Mouse (Mus musculus) left cerebral cortex, adult 2 months (tissue): ENCODE results near the gene Osbpl3. TPM values are rescaled to one million over a fixed set of nuclear protein-coding genes. Genes with fewer than 3 reads are reported as not detected.
"Not testable (repeated sequence)": the region's sequence is repeated elsewhere in the genome, so short reads cannot be mapped to it uniquely, and the experiment has no call there.

Source experiments
- DNase-seq, 2 experiments: peaks; one replicate each; pipeline ENCODE4 v3.0.0; 2021 to 2022; ENCODE audit warnings: low spot score in 2 of 2, mixed read lengths in 1 of 2; ENCODE audit errors: extremely low spot score in 1 of 2
- H3K27ac ChIP-seq: fragments of 200-600 bp; 2 replicates; pipeline ENCODE4 v1.8.1; 2022
- H3K4me3 ChIP-seq: fragments of 200-600 bp; 2 replicates; pipeline ENCODE4 v1.8.1; 2022
- CTCF ChIP-seq: fragments of 200-600 bp; IDR thresholded peaks from 2 replicates; pipeline ENCODE4 v1.8.1; 2022; ENCODE audit warnings: antibody characterized with exemption, mild to moderate bottlenecking, moderate library complexity
- intact Hi-C: fragments of 180-260 bp; cut with DNase I; formaldehyde crosslinking; loops from one replicate; pipeline ENCODE4 v1.15.1; 2025
- total RNA-seq, 2 experiments: library from RNA; stranded (reverse); gene quantifications; 2 replicates each; pipeline ENCODE4 v1.2.3; 2021

Gene Osbpl3
- total RNA-seq, 2 experiments from 2014 or later: 45.5 to 56.0 TPM

DNA sequence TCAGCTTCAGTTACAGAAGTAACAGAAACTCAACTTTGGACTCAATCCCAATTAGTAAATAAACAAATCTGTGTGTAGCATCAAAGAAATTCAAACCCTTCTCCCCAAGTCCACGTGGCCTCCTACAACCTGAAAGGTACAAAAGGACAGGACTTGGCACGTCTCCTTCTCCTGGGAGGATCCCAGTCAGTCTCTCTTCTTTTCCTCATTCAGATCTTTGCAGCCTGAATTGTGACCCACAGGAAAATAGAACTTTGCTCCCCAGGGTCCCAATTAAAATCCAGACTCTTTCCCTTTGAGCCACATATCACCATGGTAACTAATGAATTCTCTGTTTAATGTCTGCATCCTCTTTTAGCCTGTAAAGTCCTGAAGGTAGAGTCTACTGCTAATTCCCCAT lies 10.4 kb downstream of the Osbpl3 start:
- H3K27ac ChIP-seq: no peak overlapping the region
- intact Hi-C loops: no loop called here
- no peak for DNase-seq
- H3K4me3 ChIP-seq: no peak overlapping the region
- TF ChIP-seq CTCF: no peak

DNA sequence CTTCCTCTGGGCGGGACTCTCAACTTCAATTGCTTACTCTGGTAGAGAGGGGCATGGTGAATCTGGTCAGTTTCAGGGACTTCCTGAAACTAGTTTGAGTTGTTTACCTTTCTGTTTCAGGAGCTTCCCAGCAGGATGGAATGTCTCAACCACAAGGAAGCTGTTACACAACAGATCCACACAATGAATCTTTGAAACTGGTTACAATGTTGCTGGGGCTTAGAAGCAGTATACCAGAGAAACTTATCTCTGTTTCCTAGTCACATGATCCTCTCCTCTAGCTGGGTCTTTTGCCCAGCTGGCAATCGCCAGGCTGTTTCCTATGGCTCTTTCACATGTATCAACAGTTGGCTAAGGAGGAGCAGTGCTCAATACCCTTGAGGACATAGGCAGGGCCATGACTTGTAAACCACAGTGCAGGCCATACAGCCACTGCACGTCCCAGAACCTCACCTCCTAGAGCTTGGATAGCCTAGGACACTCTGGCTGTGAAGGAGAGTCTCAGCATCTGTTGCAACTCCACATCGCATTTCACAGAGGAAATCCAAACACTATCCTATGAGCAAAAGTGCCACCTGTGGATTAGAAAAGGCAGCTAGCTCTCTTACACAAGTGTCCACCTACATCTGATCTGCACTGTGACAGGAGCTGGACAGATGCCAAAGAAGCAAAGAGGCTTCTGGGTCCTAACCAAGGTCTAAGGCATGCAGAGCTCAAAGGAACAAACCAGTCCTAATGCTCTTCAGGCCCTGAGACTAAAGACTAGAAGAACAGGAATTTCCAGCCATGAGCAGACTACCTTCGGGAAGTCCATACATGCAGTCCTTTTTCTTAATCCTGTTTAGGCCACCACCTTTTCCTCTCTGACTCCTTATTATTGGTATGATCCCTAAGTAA lies 14.8 kb downstream of the Osbpl3 start:
- no peak for TF ChIP-seq CTCF
- Histone ChIP-seq H3K27ac (peak overlapping the region; percentile 13; the same call in 1 of the 2 replicates), H3K4me3 (no peak overlapping the region)
- DNase-seq: no peak
- intact Hi-C loops: loop anchor here (2.0 to 5.0 kb wide), 2 partner anchors 28 to 39 kb away; no protein-coding TSS in a partner anchor

DNA sequence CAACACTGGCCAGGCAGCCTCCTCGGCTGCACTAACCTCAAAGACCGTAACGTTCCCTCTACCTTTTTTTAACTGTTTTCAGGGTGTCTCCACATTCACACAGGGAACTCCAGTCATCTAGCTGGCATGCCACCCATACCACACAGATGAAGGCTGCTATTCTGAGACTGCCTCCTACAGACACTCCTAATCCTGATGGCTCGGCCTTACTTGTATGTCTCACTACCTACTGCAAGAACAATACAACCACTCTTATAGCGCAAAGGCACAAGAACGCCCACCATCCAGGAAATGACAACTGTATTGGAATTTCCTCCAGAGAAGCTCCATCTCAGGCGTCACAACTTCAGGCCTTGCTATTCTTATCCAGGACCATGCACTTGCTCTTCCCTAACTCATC lies 15.8 kb downstream of the Osbpl3 start:
- intact Hi-C loops: loop anchor here (2.0 to 5.0 kb wide), 2 partner anchors 27 to 38 kb away; no protein-coding TSS in a partner anchor
- Histone ChIP-seq H3K4me3 (no peak overlapping the region), H3K27ac (no peak overlapping the region)
- no peak for TF ChIP-seq CTCF
- peak; percentile 29 to 61 for DNase-seq

DNA sequence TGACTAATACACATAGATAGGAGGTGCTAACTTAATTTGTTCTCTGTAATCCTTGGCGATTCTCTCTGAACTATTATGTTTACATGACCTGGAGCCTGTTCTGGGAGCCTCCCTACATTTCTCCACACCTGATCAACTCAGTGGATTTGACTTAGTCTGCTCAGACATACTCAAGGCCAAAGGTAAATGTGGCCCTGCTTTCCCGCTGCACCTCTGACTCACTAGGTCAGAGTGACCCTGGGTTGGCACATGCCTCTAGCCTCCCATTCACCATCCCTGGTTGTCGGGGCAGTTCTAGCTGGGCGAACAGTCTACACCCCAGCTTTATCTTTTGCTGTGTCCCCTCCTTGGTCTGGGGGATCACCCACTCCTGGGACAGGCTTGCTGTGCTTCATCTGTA lies 17.1 kb downstream of the Osbpl3 start:
- DNase-seq, H3K4me3 ChIP-seq, H3K27ac ChIP-seq, intact Hi-C loops: not testable (repeated sequence)

DNA sequence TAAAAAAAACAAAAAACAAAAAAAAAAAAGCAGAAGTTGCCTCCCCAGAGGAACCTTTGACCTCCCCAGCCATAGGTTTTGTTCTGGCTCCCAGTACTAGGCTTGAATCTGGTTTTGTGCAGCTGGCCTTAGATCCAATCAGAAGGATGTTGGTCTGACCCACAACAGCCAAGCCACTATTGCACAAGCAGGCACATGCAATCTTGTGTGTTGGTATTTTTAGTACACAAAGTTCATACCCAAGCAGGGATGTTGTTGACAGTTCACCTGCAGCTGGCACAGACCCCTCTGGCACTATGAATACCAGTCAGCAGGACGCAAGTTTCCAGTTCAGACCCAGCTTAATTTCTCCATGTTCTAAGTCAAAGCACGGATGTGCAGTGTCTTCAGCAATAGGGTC lies 18.2 kb downstream of the Osbpl3 start:
- no peak for DNase-seq
- H3K4me3 ChIP-seq: no peak overlapping the region
- no peak overlapping the region for H3K27ac ChIP-seq
- intact Hi-C loops: no loop called here
- TF ChIP-seq CTCF: no peak

DNA sequence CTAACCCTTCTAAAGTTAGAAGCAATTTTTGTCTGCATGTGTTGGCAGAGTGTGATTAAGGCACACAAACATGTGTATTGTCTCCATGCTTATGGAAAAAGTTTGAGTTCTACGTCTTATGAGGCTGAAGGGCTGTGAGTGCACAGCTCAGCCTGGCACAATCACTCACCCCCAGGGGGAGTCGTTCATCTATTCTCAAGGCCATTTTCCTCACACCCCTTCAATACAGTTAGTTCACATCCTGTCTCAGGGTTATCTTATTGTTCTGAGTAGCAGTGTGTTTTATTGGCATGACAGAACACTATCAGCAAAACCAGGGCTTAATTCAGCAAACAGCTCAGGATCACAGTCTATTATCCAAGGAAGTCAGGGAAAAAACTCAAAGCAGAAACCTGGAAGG lies 19.3 kb downstream of the Osbpl3 start:
- DNase-seq: no peak
- Histone ChIP-seq H3K27ac (no peak overlapping the region), H3K4me3 (no peak overlapping the region)
- peak; percentile 7; the same call in 1 of the 2 replicates for TF ChIP-seq CTCF
- intact Hi-C loops: no loop called here

DNA sequence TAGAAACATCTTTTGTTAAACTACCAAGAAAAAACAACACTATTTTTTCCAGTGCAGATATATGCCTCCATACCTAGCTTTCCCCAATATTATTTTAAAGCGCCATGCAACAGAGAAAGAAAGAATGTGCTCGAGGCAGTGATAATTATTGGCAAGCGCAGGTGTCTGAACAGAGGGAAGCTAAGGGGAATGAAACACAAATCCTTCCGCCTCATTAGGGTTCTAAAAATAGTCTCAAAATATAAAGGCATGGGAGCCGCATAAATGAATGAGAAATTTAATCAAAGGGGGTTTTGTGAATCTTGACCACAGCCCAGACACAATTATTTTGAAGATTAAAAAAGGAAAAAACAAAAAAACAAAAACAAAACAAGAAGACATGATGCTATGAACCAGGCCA lies 23.5 kb downstream of the Osbpl3 start:
- no peak for DNase-seq
- H3K4me3 ChIP-seq: no peak overlapping the region
- TF ChIP-seq CTCF: no peak
- no peak overlapping the region for H3K27ac ChIP-seq
- intact Hi-C loops: no loop called here

DNA sequence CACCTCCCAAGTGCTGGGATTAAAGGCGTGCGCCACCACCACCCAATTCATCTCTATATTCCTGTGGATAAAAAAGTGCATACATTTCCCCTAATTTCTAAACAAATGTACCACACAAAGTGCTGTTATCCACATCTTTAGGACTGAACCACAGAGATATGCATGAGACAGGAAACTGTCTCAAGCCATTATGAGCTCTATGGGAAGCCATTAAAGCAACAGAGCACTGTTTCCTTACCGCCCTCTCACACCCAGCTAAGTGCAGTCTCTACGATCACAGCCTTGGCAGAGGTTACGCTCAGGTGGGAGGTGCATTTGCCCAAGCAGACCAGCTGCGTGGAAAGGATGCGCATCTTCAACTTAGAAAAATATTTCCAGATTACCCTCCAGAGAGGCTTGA lies 26.7 kb downstream of the Osbpl3 start:
- DNase-seq: no peak
- no peak for TF ChIP-seq CTCF
- intact Hi-C loops: no loop called here
- no peak overlapping the region for H3K27ac ChIP-seq
- H3K4me3 ChIP-seq: no peak overlapping the region

DNA sequence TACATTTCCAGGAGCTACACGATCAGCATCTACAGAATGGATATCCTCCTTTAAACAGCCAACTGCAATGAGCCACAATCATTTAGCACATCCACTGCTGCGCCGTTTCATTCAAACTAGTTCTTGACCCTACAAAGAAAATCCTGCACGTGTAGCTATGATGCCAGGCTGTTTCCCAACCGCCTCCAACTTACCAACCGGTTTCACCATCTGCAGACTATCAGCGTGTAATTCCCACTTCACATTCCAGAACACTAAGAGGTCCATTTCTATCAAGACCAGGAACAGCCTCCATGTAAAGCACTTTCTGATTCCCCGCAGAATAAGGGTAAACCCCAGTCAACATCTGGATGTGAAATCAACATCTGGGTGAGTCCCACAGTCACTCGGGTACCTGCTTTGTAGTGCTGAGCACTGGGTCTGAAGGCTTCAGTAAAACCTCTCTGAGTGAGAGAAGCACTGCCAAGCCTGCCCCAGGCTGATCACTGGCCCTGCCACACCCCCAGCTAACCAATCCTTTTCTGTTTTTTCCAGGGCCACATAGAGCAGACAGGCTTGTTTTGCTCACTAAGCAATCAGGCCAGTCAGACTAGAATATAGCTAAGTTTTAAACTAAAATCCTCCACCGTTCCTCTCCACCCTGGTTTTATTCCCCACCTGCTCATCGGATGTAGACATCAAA lies 28.8 kb downstream of the Osbpl3 start:
- Histone ChIP-seq H3K4me3 (no peak overlapping the region), H3K27ac (no peak overlapping the region)
- DNase-seq: no peak
- intact Hi-C loops: no loop called here
- TF ChIP-seq CTCF: no peak

DNA sequence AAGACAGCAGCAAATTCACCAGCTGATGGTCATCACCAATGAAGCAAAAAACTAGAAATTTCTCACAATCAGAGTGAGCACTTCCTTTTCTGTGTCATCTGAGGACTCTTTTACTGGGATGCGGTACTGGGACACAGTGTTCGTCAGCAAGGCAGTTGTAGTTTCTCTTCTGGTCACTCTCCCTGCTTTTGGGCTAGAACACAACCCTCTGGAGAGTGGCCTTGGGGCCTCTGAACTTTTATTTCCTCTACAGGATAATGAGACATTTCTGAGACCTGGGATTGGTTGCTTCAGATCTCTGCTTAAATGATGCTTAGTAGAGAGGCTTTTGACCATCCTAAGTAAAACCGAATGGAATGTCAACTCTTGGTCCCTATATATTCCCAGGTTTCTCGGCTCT lies 29.4 kb downstream of the Osbpl3 start:
- no peak for DNase-seq
- TF ChIP-seq CTCF: no peak
- intact Hi-C loops: no loop called here
- Histone ChIP-seq H3K4me3 (no peak overlapping the region), H3K27ac (no peak overlapping the region)

DNA sequence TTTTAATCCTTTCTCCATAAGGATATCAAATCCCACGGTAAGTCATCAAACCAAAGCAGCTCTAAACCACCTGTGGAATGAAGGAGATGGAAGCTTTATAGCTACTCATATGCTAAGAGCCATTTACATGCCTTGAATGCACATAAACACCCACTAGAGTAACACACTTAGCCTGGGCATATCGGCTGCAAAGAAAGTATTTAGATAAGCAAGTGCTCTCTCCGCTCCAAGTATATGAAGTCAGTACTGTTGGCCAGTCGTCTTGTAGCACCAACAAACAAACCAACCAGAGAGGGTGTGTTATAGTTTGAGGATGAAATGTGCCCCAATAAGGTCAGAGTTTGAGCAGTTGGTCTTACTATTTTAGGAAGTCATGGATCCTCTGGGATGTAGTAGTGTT lies 31.7 kb downstream of the Osbpl3 start:
- H3K27ac ChIP-seq: no peak overlapping the region
- intact Hi-C loops: no loop called here
- DNase-seq: no peak
- H3K4me3 ChIP-seq: no peak overlapping the region
- no peak for TF ChIP-seq CTCF

DNA sequence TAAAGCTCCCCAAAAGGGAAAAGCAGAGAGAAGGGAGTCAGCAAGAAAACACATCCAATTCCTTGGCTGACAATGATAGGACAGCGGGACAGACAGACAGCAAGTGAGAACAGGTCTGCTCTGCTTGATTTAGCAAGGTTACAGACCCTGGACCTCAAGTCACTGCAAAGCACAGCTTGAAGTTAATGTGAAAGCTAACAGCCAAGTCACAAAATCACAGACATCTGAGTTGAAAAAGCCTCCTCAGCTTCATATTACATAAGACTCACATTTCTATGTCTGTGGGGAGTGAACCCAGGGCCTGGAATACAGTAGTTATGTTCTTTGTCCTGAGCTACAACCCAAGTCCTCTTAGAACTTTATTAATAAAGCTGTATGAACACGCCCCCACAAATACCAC lies 35.6 kb downstream of the Osbpl3 start:
- intact Hi-C loops: no loop called here
- TF ChIP-seq CTCF: no peak
- no peak overlapping the region for H3K27ac ChIP-seq
- DNase-seq: no peak
- no peak overlapping the region for H3K4me3 ChIP-seq
